Mouse (Mus musculus): ENCODE measurements around the gene Krtap29-1.

The Krtap29-1 gene

GRCm38 (mm10) chr11:99978953-99979352, at the start of gene Krtap29-1:
Gene Krtap29-1, minus strand, starts transcription at chr11:99979053.
- no peak for DNase-seq (ENCODE audit: low spot score)

- no peak for DNase-seq (ENCODE audit: low spot score)
Observed at GRCm38 (mm10) chr11:100021438-100021837, 42.6 kb upstream of the Krtap29-1 start.

GRCm38 (mm10) chr11:100019466-100019865, 40.6 kb upstream of the Krtap29-1 start:
- DNase-seq (ENCODE audit: low spot score) = no peak

- DNase-seq (ENCODE audit: low spot score) = no peak
Observed at GRCm38 (mm10) chr11:100016112-100016511, 37.3 kb upstream of the Krtap29-1 start, which contains the start of gene Krt33a. Gene Krt33a, minus strand, starts transcription at chr11:100016212.

GRCm38 (mm10) chr11:100013691-100014171, 34.9 kb upstream of the Krtap29-1 start:
- no peak for DNase-seq (ENCODE audit: low spot score)

GRCm38 (mm10) chr11:100010682-100011081, 31.8 kb upstream of the Krtap29-1 start:
- no peak for DNase-seq (ENCODE audit: low spot score)

- no peak for DNase-seq (ENCODE audit: low spot score)
Observed at GRCm38 (mm10) chr11:100008336-100008735, 29.5 kb upstream of the Krtap29-1 start.

GRCm38 (mm10) chr11:100006624-100007023, 27.8 kb upstream of the Krtap29-1 start:
- DNase-seq (ENCODE audit: low spot score) = no peak

- DNase-seq (ENCODE audit: low spot score) = no peak
Observed at GRCm38 (mm10) chr11:100005905-100006304, 27.1 kb upstream of the Krtap29-1 start.

- no peak for DNase-seq (ENCODE audit: low spot score)
Observed at GRCm38 (mm10) chr11:100004846-100005245, 26.0 kb upstream of the Krtap29-1 start.

GRCm38 (mm10) chr11:99999091-99999490, 20.2 kb upstream of the Krtap29-1 start:
- DNase-seq (ENCODE audit: low spot score) = no peak

- DNase-seq (ENCODE audit: low spot score) = no peak
Observed at GRCm38 (mm10) chr11:99994384-99994661, 15.5 kb upstream of the Krtap29-1 start.

GRCm38 (mm10) chr11:99993620-99994383, 14.9 kb upstream of the Krtap29-1 start, which contains the start of gene Krtap17-1:
Gene Krtap17-1, minus strand, starts transcription at chr11:99993994.
- no peak for DNase-seq (ENCODE audit: low spot score)

- DNase-seq (ENCODE audit: low spot score) = no peak
Observed at GRCm38 (mm10) chr11:99990571-99990970, 11.7 kb upstream of the Krtap29-1 start.

GRCm38 (mm10) chr11:99989881-99990405, 11.1 kb upstream of the Krtap29-1 start:
- DNase-seq (ENCODE audit: low spot score) = no peak

- no peak for DNase-seq (ENCODE audit: low spot score)
Observed at GRCm38 (mm10) chr11:99988530-99988929, 9.7 kb upstream of the Krtap29-1 start.

- no peak for DNase-seq (ENCODE audit: low spot score)
Observed at GRCm38 (mm10) chr11:99986180-99986647, 7.4 kb upstream of the Krtap29-1 start, which contains the start of gene Krtap16-1. Gene Krtap16-1, minus strand, starts transcription at chr11:99986597.

- no peak for DNase-seq (ENCODE audit: low spot score)
Observed at GRCm38 (mm10) chr11:99985291-99986092, 6.6 kb upstream of the Krtap29-1 start.

- no peak for DNase-seq (ENCODE audit: low spot score)
Observed at GRCm38 (mm10) chr11:99983442-99983841, 4.6 kb upstream of the Krtap29-1 start.

- no peak for DNase-seq (ENCODE audit: low spot score)
Observed at GRCm38 (mm10) chr11:99982731-99983130, 3.9 kb upstream of the Krtap29-1 start.

- no peak for DNase-seq (ENCODE audit: low spot score)
Observed at GRCm38 (mm10) chr11:99965961-99966360, 12.9 kb downstream of the Krtap29-1 start.

GRCm38 (mm10) chr11:99964213-99964612, 14.6 kb downstream of the Krtap29-1 start:
- DNase-seq (ENCODE audit: low spot score) = no peak

- no peak for DNase-seq (ENCODE audit: low spot score)
Observed at GRCm38 (mm10) chr11:99948175-99948574, 30.7 kb downstream of the Krtap29-1 start, which contains the start of gene Krtap9-5. Gene Krtap9-5, plus strand, starts transcription at chr11:99948475.

All from ovary, adult 18-20 months (tissue).